Mouse (Mus musculus): ENCODE results near the gene Mdfic. TPM values are rescaled to one million over a fixed set of nuclear protein-coding genes. Genes with fewer than 3 reads are reported as not detected.

Mdfic gene
- polyA plus RNA-seq, 2 experiments, result 0.98 to 1.9 TPM

DNA sequence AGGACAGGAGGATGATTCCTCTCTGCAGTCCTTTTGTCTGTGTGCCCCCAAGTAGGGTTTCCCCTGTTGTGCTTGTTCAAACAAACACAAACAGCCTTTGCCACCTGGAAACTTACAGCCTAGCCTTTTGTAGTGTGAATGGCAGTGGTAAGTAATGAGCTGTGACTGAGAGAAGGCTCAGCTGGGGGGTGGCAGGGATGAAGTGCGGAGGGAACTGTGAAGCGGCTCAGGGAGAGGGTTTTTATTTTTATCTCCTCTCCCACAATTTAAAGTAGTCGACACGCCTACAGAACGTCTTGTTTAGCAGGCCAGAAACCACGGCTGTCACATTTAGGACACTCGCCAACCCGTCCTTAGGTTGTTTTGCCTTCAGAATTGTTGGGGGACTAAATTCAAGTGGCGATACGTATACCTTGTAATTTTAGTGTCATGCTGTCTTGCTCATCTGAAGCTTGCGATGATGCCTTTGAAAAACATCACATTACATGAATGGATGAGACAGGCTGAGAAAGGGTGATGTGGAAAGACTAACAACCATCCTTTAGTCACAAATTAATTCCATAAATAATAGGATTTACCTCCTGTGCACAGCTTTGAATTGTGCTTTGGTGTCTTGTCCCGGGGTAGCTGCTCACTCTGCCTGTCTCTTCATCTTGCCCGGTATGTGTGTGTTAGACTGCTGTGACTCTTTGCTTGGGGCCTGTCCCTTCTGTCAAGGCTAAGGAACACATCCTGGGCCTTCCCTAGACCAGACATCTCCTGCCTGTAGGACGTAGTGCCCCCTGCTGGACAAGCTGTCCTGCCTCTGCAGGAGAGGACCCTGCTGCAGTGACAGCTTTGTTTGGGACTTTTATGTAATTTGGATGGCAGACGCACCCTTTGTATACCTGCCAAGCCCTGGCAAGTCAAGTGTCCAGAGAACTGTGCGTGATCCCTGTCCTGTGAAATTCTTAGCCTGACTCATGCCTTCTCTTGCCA is 69.4 kb downstream of the Mdfic start:
- WGBS (ENCODE audit: insufficient replicate concordance), result 42% methylated on average over 16 of the region's 16 CpGs
- H3K9ac ChIP-seq (replicated peaks), result no peak overlapping the region
- H3K4me3 ChIP-seq (ENCODE audit: insufficient read depth in 1 of 2, low read depth in 2 of 2, low read length in 2 of 2), result no peak overlapping the region
- no peak overlapping the region for H3K4me2 ChIP-seq (ENCODE audit: low read depth)
- ATAC-seq (ENCODE audit: insufficient read depth), result no peak
- no peaks in the 10 kb centered on the region for H3K36me3 ChIP-seq (replicated peaks; ENCODE audit: control insufficient read depth, insufficient read depth, low read depth)
- H3K27ac ChIP-seq, result no peak overlapping the region
- no peaks in the 10 kb centered on the region for H3K9me3 ChIP-seq (ENCODE audit: control insufficient read depth, low read length)
- peak in 1 of 3 experiments; percentile 1 for DNase-seq (ENCODE audit: low read depth in 3 of 3, low spot score in 3 of 3)
- no peaks in the 10 kb centered on the region for H3K4me1 ChIP-seq (replicated peaks; ENCODE audit: control insufficient read depth in 2 of 2, insufficient read depth in 2 of 2, low read length in 1 of 2)
- H3K27me3 ChIP-seq (ENCODE audit: control insufficient read depth, insufficient read depth, low read length), result no peaks in the 10 kb centered on the region
- TF ChIP-seq EP300 (IDR thresholded peaks at IDR 0.05; ENCODE audit: low read depth) (no peak), CTCF (IDR thresholded peaks at IDR 0.05; ENCODE audit: low read depth) (peak; percentile 75)

DNA sequence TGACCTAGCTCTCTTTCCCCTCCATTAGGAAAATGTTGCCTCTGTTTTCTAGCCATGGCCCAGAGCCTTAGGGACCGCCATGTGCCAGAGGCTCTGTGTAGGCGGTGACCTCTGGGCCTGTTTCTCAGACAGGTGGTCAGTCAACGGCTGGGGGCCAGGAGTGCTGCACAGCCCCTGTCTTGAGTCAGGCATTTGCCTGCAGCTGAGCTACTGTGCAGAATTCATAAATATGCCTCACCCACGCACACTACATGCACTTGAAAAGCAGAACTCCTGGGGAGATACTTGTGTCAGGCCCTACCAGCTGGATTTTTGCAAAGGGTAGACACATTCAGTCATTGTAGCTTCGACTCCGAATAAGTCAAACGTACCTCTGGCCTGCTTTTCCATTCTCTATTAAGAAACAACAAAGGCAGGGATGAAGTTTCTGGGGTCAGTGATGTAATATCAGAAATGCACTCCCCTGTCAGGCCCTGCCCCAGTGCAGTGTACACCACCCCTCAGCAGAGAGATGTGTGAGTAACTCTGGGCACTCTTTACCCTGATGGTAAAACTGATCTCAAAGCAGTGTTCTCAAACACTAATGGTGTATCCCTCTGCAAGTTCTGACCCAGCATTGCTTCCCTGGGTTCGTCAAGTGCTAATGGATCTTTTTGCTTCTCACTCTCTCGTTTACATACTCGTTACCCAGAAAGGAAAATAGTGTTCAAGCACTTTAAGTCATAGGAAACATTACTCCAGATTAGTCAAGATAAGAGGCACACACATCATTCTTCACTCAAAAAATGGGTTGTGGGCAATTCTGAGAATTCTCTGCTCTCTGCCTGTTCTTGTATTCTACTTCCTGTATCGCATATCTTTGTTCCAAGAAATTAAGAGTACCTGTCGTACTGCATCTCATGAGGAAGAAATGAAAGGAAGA is 72.5 kb downstream of the Mdfic start:
- no peaks in the 10 kb centered on the region for H3K27me3 ChIP-seq (ENCODE audit: control insufficient read depth, insufficient read depth, low read length)
- no peaks in the 10 kb centered on the region for H3K36me3 ChIP-seq (replicated peaks; ENCODE audit: control insufficient read depth, insufficient read depth, low read depth)
- no peak for DNase-seq (ENCODE audit: low read depth in 3 of 3, low spot score in 3 of 3)
- H3K9me3 ChIP-seq (ENCODE audit: control insufficient read depth, low read length), result no peaks in the 10 kb centered on the region
- 56% methylated on average over 12 of the region's 12 CpGs for WGBS (ENCODE audit: insufficient replicate concordance)
- ATAC-seq (ENCODE audit: insufficient read depth), result no peak
- no peaks in the 10 kb centered on the region for H3K4me1 ChIP-seq (replicated peaks; ENCODE audit: control insufficient read depth in 2 of 2, insufficient read depth in 2 of 2, low read length in 1 of 2)
- no peak for TF ChIP-seq CTCF (IDR thresholded peaks at IDR 0.05; ENCODE audit: low read depth)
- TF ChIP-seq EP300 (IDR thresholded peaks at IDR 0.05; ENCODE audit: low read depth), result no peak
- no peak overlapping the region for H3K27ac ChIP-seq
- no peak overlapping the region for H3K4me2 ChIP-seq (ENCODE audit: low read depth)
- H3K4me3 ChIP-seq (ENCODE audit: insufficient read depth in 1 of 2, low read depth in 2 of 2, low read length in 2 of 2), result no peak overlapping the region
- H3K9ac ChIP-seq (replicated peaks), result no peak overlapping the region

DNA sequence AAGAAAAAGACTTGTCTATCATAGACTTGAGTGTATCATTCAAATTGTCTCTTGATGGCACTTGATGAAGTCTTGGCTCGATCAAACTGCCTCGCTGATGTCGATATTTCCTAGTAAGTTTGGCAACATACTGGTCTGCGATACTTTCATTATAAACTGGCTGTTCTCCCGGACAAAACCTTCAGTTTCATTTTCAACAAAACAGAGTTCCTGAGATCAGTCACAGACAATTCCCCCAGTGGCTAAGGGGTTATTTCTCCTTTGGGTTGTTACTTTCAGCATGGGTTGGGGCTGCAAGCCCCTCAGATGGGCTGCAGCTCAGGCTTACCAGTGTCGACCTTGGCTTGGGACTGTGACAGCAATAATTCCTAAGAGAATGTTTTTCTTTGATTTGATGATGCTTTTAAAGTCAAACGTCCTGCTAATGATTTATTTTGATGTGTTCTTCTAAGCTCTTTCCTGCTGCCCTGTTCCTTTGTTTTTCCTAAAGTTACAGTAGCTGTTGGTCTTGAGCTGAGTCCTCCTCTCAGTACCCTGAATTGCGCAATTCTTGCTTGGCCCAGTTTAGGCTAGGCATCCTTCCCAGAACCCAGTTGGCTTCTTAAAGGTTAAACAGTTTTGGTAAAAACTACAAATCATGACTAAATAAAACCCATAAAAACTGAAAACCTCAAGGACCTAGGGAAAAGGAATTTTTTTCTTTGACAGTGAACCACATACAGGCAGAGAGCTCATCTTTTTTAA is 73.3 kb downstream of the Mdfic start:
- Histone ChIP-seq H3K9me3 (ENCODE audit: control insufficient read depth, low read length) (no peaks in the 10 kb centered on the region), H3K27ac (no peak overlapping the region), H3K9ac (replicated peaks) (no peak overlapping the region), H3K4me2 (ENCODE audit: low read depth) (no peak overlapping the region), H3K4me1 (replicated peaks; ENCODE audit: control insufficient read depth in 2 of 2, insufficient read depth in 2 of 2, low read length in 1 of 2) (no peaks in the 10 kb centered on the region), H3K36me3 (replicated peaks; ENCODE audit: control insufficient read depth, insufficient read depth, low read depth) (no peaks in the 10 kb centered on the region), H3K4me3 (ENCODE audit: insufficient read depth in 1 of 2, low read depth in 2 of 2, low read length in 2 of 2) (no peak overlapping the region), H3K27me3 (ENCODE audit: control insufficient read depth, insufficient read depth, low read length) (no peaks in the 10 kb centered on the region)
- DNase-seq (ENCODE audit: low read depth in 3 of 3, low spot score in 3 of 3) (no peak), ATAC-seq (ENCODE audit: insufficient read depth) (no peak)
- 59% methylated on average over 8 of the region's 8 CpGs for WGBS (ENCODE audit: insufficient replicate concordance)
- TF ChIP-seq EP300 (IDR thresholded peaks at IDR 0.05; ENCODE audit: low read depth) (no peak), CTCF (IDR thresholded peaks at IDR 0.05; ENCODE audit: low read depth) (no peak)

DNA sequence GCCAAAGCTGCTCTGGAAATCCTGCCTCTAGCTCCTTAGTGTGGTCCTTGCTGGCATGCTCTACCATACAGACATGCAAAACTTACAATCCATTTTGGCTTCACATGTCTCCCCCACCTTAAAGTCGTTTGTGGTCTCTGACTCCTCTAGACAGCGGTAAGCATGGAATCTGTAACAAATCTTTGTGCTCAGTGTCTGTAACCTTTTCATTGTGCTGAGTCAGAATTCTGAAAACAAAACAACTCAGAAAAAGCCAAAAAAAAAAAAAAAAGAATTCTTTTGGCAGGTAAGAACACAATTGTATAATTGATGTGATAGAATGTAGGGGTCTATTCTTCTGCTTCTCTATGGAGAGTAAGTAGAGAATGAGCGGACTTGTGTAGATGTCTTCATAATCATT is 74.3 kb downstream of the Mdfic start:
- Histone ChIP-seq H3K9ac (replicated peaks) (no peak overlapping the region), H3K27ac (no peak overlapping the region), H3K9me3 (ENCODE audit: control insufficient read depth, low read length) (no peaks in the 10 kb centered on the region), H3K4me1 (replicated peaks; ENCODE audit: control insufficient read depth in 2 of 2, insufficient read depth in 2 of 2, low read length in 1 of 2) (no peaks in the 10 kb centered on the region), H3K27me3 (ENCODE audit: control insufficient read depth, insufficient read depth, low read length) (no peaks in the 10 kb centered on the region), H3K4me2 (ENCODE audit: low read depth) (no peak overlapping the region), H3K36me3 (replicated peaks; ENCODE audit: control insufficient read depth, insufficient read depth, low read depth) (no peaks in the 10 kb centered on the region), H3K4me3 (ENCODE audit: insufficient read depth in 1 of 2, low read depth in 2 of 2, low read length in 2 of 2) (no peak overlapping the region)
- WGBS (ENCODE audit: insufficient replicate concordance), result 58% methylated on average over 3 of the region's 3 CpGs
- DNase-seq (ENCODE audit: low read depth in 3 of 3, low spot score in 3 of 3) (no peak), ATAC-seq (ENCODE audit: insufficient read depth) (no peak)
- TF ChIP-seq EP300 (IDR thresholded peaks at IDR 0.05; ENCODE audit: low read depth) (no peak), CTCF (IDR thresholded peaks at IDR 0.05; ENCODE audit: low read depth) (no peak)
